Mouse (Mus musculus): ENCODE measurements around the gene Gli1.

DNA sequence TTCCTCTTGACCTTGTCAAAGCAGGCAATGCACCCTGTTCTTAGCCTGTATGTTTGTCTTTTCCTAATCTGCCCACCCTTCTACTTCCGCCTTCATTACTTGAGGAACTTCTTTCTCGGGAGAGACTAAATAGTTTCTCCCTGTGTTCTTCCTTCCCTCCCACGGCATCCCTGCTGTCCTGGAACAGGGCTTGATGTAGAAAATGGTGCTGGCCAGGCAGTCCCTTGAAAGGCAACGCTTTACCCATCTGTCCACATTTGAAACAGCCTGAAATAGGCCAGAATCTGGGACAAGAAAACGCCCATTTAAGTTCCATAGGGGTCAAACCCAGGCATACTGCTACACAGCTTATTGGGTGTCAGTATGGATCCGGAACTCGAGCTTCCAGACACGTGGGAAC lies 8.0 kb upstream of the Gli1 start:
- no peak for TF ChIP-seq CTCF (IDR thresholded peaks at IDR 0.05; ENCODE audit: low read depth)
- no peak for TF ChIP-seq EP300 (IDR thresholded peaks at IDR 0.05; ENCODE audit: low read depth)

Data from heart, postnatal 0 days (tissue).